Mouse (Mus musculus): ENCODE results near the gene Ppp5c.

The Ppp5c gene

GRCm38 (mm10) chr7:16982859-16983568 lies 44.7 kb downstream of the Ppp5c start, which contains the start of gene Gm42372:
Gene Gm42372, plus strand, starts transcription at chr7:16983086.
- no peak for DNase-seq (ENCODE audit: low spot score)

GRCm38 (mm10) chr7:16980348-16980747 lies 47.4 kb downstream of the Ppp5c start:
- no peak for DNase-seq (ENCODE audit: low spot score)

- no peak for DNase-seq (ENCODE audit: low spot score)
Measured at GRCm38 (mm10) chr7:16978593-16978992, 49.1 kb downstream of the Ppp5c start.

GRCm38 (mm10) chr7:16978173-16978572 lies 49.6 kb downstream of the Ppp5c start:
- no peak for DNase-seq (ENCODE audit: low spot score)

- no peak for DNase-seq (ENCODE audit: low spot score)
Measured at GRCm38 (mm10) chr7:16976298-16976697, 51.4 kb downstream of the Ppp5c start.

- no peak for DNase-seq (ENCODE audit: low spot score)
Measured at GRCm38 (mm10) chr7:16974018-16974417, 53.7 kb downstream of the Ppp5c start.

- no peak for DNase-seq (ENCODE audit: low spot score)
Measured at GRCm38 (mm10) chr7:16971160-16971559, 56.6 kb downstream of the Ppp5c start.

GRCm38 (mm10) chr7:16968414-16968813 lies 59.3 kb downstream of the Ppp5c start:
- no peak for DNase-seq (ENCODE audit: low spot score)

GRCm38 (mm10) chr7:16961678-16962077 lies 66.0 kb downstream of the Ppp5c start:
- DNase-seq (ENCODE audit: low spot score), result no peak

GRCm38 (mm10) chr7:16959539-16960187 lies 68.1 kb downstream of the Ppp5c start, which contains the start of gene Pnmal1:
Gene Pnmal1, plus strand, starts transcription at chr7:16959679.
- no peak for DNase-seq (ENCODE audit: low spot score)

- DNase-seq (ENCODE audit: low spot score), result no peak
Measured at GRCm38 (mm10) chr7:16956410-16957265, 71.1 kb downstream of the Ppp5c start.

- no peak for DNase-seq (ENCODE audit: low spot score)
Measured at GRCm38 (mm10) chr7:16955712-16956111, 72.0 kb downstream of the Ppp5c start.
